Mouse (Mus musculus): ENCODE measurements around the gene Acsl1.

DNA sequence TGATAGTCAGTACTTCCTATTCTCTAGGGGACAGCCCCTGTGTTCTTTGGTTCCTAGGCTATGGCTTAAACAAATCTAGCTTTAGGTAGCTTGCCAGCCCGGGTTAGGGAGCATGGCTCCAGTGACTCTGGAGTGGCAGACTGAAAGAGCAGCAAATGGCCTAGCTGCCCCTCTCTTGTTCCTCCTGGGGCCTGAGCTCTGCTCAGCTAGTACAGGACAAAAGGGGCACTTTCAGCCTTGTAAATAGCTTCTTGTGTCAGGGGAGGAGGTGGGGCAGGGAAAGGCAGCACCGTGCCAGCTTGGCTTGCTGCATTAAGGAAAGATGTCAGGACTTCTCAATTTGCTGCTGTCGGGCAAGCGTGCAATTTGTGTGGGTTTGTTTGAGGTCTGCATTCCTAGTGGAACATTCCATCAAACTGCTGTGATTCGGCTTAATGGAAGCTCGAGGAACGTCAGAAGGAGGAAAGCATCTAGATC, 17.3 kb downstream of the Acsl1 start:
- TF ChIP-seq GATA1 (IDR thresholded peaks at IDR 0.05; ENCODE audit: low read depth, low read length) (no peak), NELFE (IDR thresholded peaks at IDR 0.05; ENCODE audit: low read depth, low read length) (no peak), POLR2A (IDR thresholded peaks at IDR 0.05; ENCODE audit: control insufficient read depth in 1 of 2, insufficient read depth in 1 of 2, low read depth in 1 of 2, low read length in 2 of 2, poor library complexity in 1 of 2) (no peak), CTCF (IDR thresholded peaks at IDR 0.05 in 2 of 3, conservative IDR thresholded peaks at IDR 0.05 in 1 of 3; ENCODE audit: control insufficient read depth in 1 of 3, insufficient read depth in 1 of 3, low read depth in 2 of 3, low read length in 3 of 3, poor library complexity in 1 of 3, severe bottlenecking in 1 of 3) (no peak), POLR2AphosphoS2 (IDR thresholded peaks at IDR 0.05; ENCODE audit: low read length) (no peak), MAZ (IDR thresholded peaks at IDR 0.05; ENCODE audit: low read depth, low read length) (no peak), USF1 (IDR thresholded peaks at IDR 0.05; ENCODE audit: low read depth, low read length) (no peak), MAX (IDR thresholded peaks at IDR 0.05; ENCODE audit: low read length) (no peak), ZC3H11A (IDR thresholded peaks at IDR 0.05; ENCODE audit: low read depth, low read length) (no peak), MAFK (IDR thresholded peaks at IDR 0.05; ENCODE audit: borderline replicate concordance, low read depth, low read length) (no peak), RAD21 (IDR thresholded peaks at IDR 0.05; ENCODE audit: low read depth, low read length) (no peak)
